Mouse (Mus musculus) layer of hippocampus, postnatal 10 days (tissue): ENCODE measurements around the gene Limd2. TPM values are rescaled to one million over a fixed set of nuclear protein-coding genes. Genes with fewer than 3 reads are reported as not detected.

Source experiments
- DNase-seq, 2 experiments: peaks; one replicate each; pipeline ENCODE4 v3.0.0; 2021; ENCODE audit warnings: low spot score in 2 of 2
- total RNA-seq, 2 experiments: library from RNA; stranded (reverse); gene quantifications; 2 replicates each; pipeline ENCODE4 v1.2.3; 2021

The Limd2 gene
- total RNA-seq, 2 experiments from 2014 or later, result 100 to 112 TPM

- no peak for DNase-seq
Measured at GRCm38 (mm10) chr11:106174372-106174771, 13.7 kb upstream of the Limd2 start.

GRCm38 (mm10) chr11:106173228-106173627 lies 12.6 kb upstream of the Limd2 start:
- no peak for DNase-seq

- no peak for DNase-seq
Measured at GRCm38 (mm10) chr11:106170807-106171206, 10.1 kb upstream of the Limd2 start.

GRCm38 (mm10) chr11:106167435-106167834 lies 6.8 kb upstream of the Limd2 start:
- no peak for DNase-seq

- no peak for DNase-seq
Measured at GRCm38 (mm10) chr11:106164601-106165180, 4.0 kb upstream of the Limd2 start.

- no peak for DNase-seq
Measured at GRCm38 (mm10) chr11:106163546-106163945, 2.9 kb upstream of the Limd2 start.

- no peak for DNase-seq
Measured at GRCm38 (mm10) chr11:106162237-106162636, 1.6 kb upstream of the Limd2 start.

GRCm38 (mm10) chr11:106159921-106160840 lies 479 bp downstream of the Limd2 start:
- DNase-seq, result peak; percentile 83 to 91

GRCm38 (mm10) chr11:106159216-106159920 lies 1.3 kb downstream of the Limd2 start:
- peak; percentile 54 to 62 for DNase-seq

- no peak for DNase-seq
Measured at GRCm38 (mm10) chr11:106158930-106159215, 1.8 kb downstream of the Limd2 start.

GRCm38 (mm10) chr11:106158081-106158929 lies 2.4 kb downstream of the Limd2 start:
- peak; percentile 48 to 56 for DNase-seq

GRCm38 (mm10) chr11:106157154-106157553 lies 3.5 kb downstream of the Limd2 start:
- no peak for DNase-seq

GRCm38 (mm10) chr11:106156257-106156656 lies 4.4 kb downstream of the Limd2 start:
- no peak for DNase-seq

GRCm38 (mm10) chr11:106155761-106156160 lies 4.9 kb downstream of the Limd2 start:
- DNase-seq, result no peak

- no peak for DNase-seq
Measured at GRCm38 (mm10) chr11:106154770-106155169, 5.9 kb downstream of the Limd2 start.

- DNase-seq, result no peak
Measured at GRCm38 (mm10) chr11:106154091-106154490, 6.6 kb downstream of the Limd2 start.

GRCm38 (mm10) chr11:106152132-106152531 lies 8.5 kb downstream of the Limd2 start:
- DNase-seq, result peak; percentile 49

- DNase-seq, result no peak
Measured at GRCm38 (mm10) chr11:106151219-106151618, 9.4 kb downstream of the Limd2 start.

GRCm38 (mm10) chr11:106134580-106135528 lies 25.8 kb downstream of the Limd2 start:
- DNase-seq, result peak; percentile 46 to 54

- DNase-seq, result no peak
Measured at GRCm38 (mm10) chr11:106132516-106132915, 28.1 kb downstream of the Limd2 start.
